Mouse (Mus musculus) right cerebral cortex, adult 2 months (tissue): ENCODE measurements at regions not wholly inside any gene's neighbourhood (a gene's known extent, or its start where the extent isn't known, plus 50 kb on each side); places are given as distances from the start of the nearest gene placed in this dataset.

Experiments
- DNase-seq, 2 experiments: peaks; one replicate each; pipeline ENCODE4 v3.0.0; 2021 to 2022; ENCODE audit warnings: low spot score in 2 of 2

GRCm38 (mm10) chr5:42270286-42271076 is 202.7 kb downstream of the Gm16223 start:
- peak in 1 of 2 experiments; percentile 17 for DNase-seq

- peak; percentile 62 to 64 for DNase-seq
Observed at GRCm38 (mm10) chr5:42272001-42272400, 204.2 kb downstream of the Gm16223 start.

- DNase-seq, result no peak
Observed at GRCm38 (mm10) chr5:42278617-42279296, 211.0 kb downstream of the Gm16223 start.
